Mouse (Mus musculus) small intestine, adult 2 months (tissue): ENCODE measurements around the gene Tmem189. TPM values are rescaled to one million over a fixed set of nuclear protein-coding genes. Genes with fewer than 3 reads are reported as not detected.
A peak's percentile ranks its signal among the peaks of the same experiment; 100 is the strongest.

Experiments used
- H3K27ac ChIP-seq: fragments of 200-500 bp; 2 replicates; pipeline ENCODE4 v1.5.1; 2012; ENCODE audit warnings: low read depth, low read length, control low read depth, inconsistent platforms; ENCODE audit not compliant: insufficient read depth
- H3K27me3 ChIP-seq: fragments of 200-500 bp; 2 replicates; pipeline ENCODE4 v1.6.1; 2012; ENCODE audit warnings: mild to moderate bottlenecking, moderate library complexity, low read length, inconsistent platforms; ENCODE audit not compliant: control insufficient read depth, insufficient read depth
- H3K36me3 ChIP-seq: fragments of 200-500 bp; 2 replicates; pipeline ENCODE4 v1.6.1; 2012; ENCODE audit warnings: mild to moderate bottlenecking, low read length, control low read depth, inconsistent platforms; ENCODE audit not compliant: control insufficient read depth, insufficient read depth
- H3K4me1 ChIP-seq: fragments of 200-500 bp; 2 replicates; pipeline ENCODE4 v1.6.1; 2012; ENCODE audit warnings: low read length, inconsistent platforms, mixed read lengths; ENCODE audit not compliant: control insufficient read depth, insufficient read depth, insufficient read length
- H3K4me3 ChIP-seq: fragments of 200-500 bp; 2 replicates; pipeline ENCODE4 v1.5.1; 2012; ENCODE audit warnings: low read depth, mild to moderate bottlenecking, control low read depth, inconsistent platforms, low read length, moderate library complexity
- CTCF ChIP-seq: fragments of 200-500 bp; IDR thresholded peaks from 2 replicates; pipeline ENCODE4 v1.5.1; 2012; ENCODE audit warnings: low read depth, mild to moderate bottlenecking, control low read depth, inconsistent platforms, low read length, moderate library complexity, mixed read lengths; ENCODE audit not compliant: insufficient replicate concordance, insufficient read length; ENCODE audit errors: extremely low read depth
- POLR2A ChIP-seq: fragments of 200-500 bp; IDR thresholded peaks from 2 replicates; pipeline ENCODE4 v1.6.1; 2012; ENCODE audit warnings: low read depth, mild to moderate bottlenecking, control low read depth, inconsistent platforms, low read length, moderate library complexity
- WGBS: fragments of 180-500 bp; shearing (Covaris S2); methylation state at CpG from one replicate; pipeline ENCODE4 v1.1.7; 2018; 5-methylcytosine and 5-hydroxymethylcytosine counted together
- polyA plus RNA-seq: library from polyadenylated mRNA; depleted of rRNA; stranded (reverse); fragments of >200 nt; gene quantifications from 2 replicates; pipeline ENCODE4 v1.2.3, GENCODE M21; 2012

The Tmem189 gene
- polyA plus RNA-seq, 1 experiment, result 28.0 TPM

- Histone ChIP-seq H3K27ac (no peak overlapping the region), H3K27me3 (peaks cover 10% of the 10 kb centered on the region; the same call in 1 of the 2 replicates), H3K4me1 (peaks cover 21% of the 10 kb centered on the region), H3K36me3 (no peaks in the 10 kb centered on the region), H3K4me3 (peak overlapping the region; percentile 66; the same call in 1 of the 2 replicates)
- TF ChIP-seq CTCF, result no peak
- no peak for TF ChIP-seq POLR2A
- WGBS, result 36% methylated on average over 10 of the region's 10 CpGs
Observed at GRCm38 (mm10) chr2:167659177-167659846, 30.3 kb downstream of the Tmem189 start.

DNA sequence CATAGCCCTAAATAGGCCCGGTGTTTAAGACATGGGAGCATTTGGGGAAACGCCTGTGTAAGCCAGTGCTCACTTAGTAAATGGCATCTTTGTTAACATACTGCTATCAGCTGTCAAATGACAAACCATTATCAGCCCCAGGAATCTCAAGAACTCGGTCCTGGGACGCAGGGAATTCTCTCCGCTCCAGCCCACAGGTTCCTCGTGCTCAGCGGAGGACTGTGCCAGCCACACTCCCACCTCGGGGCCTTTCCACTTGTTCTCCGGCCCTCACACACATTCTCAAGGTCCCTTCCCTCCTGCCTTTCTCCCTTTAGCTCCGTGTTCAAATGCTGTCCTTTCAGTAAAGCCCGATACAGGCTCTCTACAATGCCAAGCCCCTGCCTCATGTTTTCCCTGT lies 30.9 kb downstream of the Tmem189 start:
- Histone ChIP-seq H3K4me3 (no peak overlapping the region), H3K27ac (no peak overlapping the region), H3K4me1 (peaks cover 21% of the 10 kb centered on the region), H3K36me3 (no peaks in the 10 kb centered on the region), H3K27me3 (peaks cover 10% of the 10 kb centered on the region; the same call in 1 of the 2 replicates)
- WGBS, result 84% methylated on average over 11 of the region's 11 CpGs
- TF ChIP-seq CTCF (no peak), POLR2A (no peak)

GRCm38 (mm10) chr2:167657973-167658372 lies 31.6 kb downstream of the Tmem189 start:
- 94% methylated on average over 4 of the region's 4 CpGs for WGBS
- no peak overlapping the region for H3K27ac ChIP-seq
- H3K36me3 ChIP-seq, result no peaks in the 10 kb centered on the region
- no peak for TF ChIP-seq CTCF
- TF ChIP-seq POLR2A, result no peak
- H3K4me3 ChIP-seq, result no peak overlapping the region
- H3K27me3 ChIP-seq, result peaks cover 13% of the 10 kb centered on the region; the same call in 1 of the 2 replicates
- peaks cover 21% of the 10 kb centered on the region for H3K4me1 ChIP-seq

GRCm38 (mm10) chr2:167656629-167657478 lies 32.8 kb downstream of the Tmem189 start:
- peak overlapping the region; percentile 39 for H3K4me3 ChIP-seq
- peak overlapping the region; percentile 85 for H3K27ac ChIP-seq

DNA sequence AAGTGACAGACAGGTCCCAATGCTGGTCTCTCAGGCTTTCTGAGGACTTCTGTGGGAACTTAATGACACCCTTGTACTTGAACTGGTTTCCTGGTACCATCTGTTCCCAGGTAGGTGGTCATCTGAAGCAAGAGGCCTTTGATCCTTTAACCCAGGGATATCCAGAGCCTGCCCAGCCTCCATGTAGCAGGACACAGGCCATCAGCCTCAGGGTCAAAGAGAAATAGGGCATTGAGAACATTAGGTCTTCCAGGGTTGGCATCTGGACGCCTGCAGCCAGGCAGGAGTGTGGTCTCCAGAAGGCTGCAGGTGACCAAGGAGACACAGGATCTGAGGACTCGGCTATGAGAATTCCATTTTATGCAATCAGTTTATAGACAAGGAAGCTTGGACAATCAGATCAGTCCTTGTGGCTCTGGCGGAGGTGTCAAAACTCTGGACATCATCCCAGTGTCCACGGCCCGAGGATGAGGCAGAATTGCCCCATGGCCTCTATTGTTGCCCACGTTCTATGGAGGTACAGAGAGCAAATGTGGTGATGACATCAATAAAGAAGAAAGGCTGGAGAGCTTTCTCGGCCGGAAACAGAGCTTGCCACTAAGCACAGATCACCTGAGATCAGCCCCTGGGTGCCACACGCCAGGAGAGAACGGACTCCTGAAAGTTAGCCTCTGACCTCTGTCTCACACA lies 34.6 kb downstream of the Tmem189 start:
- Histone ChIP-seq H3K27me3 (peaks cover 9% of the 10 kb centered on the region; the same call in 1 of the 2 replicates), H3K4me3 (no peak overlapping the region), H3K36me3 (no peaks in the 10 kb centered on the region), H3K27ac (no peak overlapping the region), H3K4me1 (peaks cover 6% of the 10 kb centered on the region)
- no peak for TF ChIP-seq CTCF
- TF ChIP-seq POLR2A, result no peak
- WGBS, result 90% methylated on average over 10 of the region's 10 CpGs

More at GRCm38 (mm10) chr2:167656629-167657478, 32.8 kb downstream of the Tmem189 start:
- WGBS, result 71% methylated on average over 16 of the region's 16 CpGs
- Histone ChIP-seq H3K36me3 (no peaks in the 10 kb centered on the region), H3K27me3 (peaks cover 13% of the 10 kb centered on the region; the same call in 1 of the 2 replicates), H3K4me1 (peaks cover 16% of the 10 kb centered on the region)
- TF ChIP-seq POLR2A, result peak; percentile 25; the same call in 1 of the 2 replicates
- no peak for TF ChIP-seq CTCF

DNA sequence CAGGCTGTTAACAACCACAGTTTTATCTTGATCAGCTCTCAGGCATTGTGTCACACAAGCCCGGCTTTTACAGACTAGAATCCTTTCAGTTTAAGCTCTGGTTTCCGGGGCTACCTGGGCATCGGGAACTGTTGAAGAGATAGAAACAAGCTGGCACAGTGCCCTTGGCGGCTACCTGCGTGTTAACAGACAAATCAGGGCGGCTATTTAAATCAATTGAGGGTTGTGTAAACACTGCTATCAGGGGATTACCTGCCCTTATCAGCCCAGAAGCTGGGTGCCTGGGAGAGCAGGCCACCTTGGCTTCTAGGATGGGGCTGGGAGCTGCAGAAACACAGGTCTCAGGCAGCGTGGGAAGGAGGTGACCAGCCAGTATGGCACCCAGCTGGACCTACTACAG lies 36.9 kb downstream of the Tmem189 start:
- TF ChIP-seq CTCF, result no peak
- no peak for TF ChIP-seq POLR2A
- H3K4me1 ChIP-seq, result no peaks in the 10 kb centered on the region
- no peak overlapping the region for H3K4me3 ChIP-seq
- WGBS, result 33% methylated on average over 7 of the region's 7 CpGs
- H3K27me3 ChIP-seq, result peaks cover 9% of the 10 kb centered on the region; the same call in 1 of the 2 replicates
- H3K36me3 ChIP-seq, result no peaks in the 10 kb centered on the region
- no peak overlapping the region for H3K27ac ChIP-seq
